22 mouse cellular contexts compared by ENCODE assay signal in genomic region chr13:63121747-63122146, GRCm38 (mm10).
A peak's percentile ranks its signal among the peaks of the same experiment; 100 is the strongest.
DNase-seq lines count a peak whose midpoint lies in the region; ATAC-seq and TF ChIP-seq lines count a peak whose summit lies in the region.
"Had no signal": no experiment of that assay in that cellular context is flagged by ENCODE, and none has a peak within 500 bp of the region (broad histone marks: within the 10 kb centered on the region; RNA-seq: fewer than 3 reads in every experiment).

No protein-coding gene starts in this region.

- H3K36me3 ChIP-seq in heart, embryonic 13.5 days = 0 out of 2 replicates have a peak, but pooled peaks cover 2% of the 10 kb centered on the region
- H3K36me3 ChIP-seq in heart, embryonic 11.5 days (ENCODE audit: control insufficient read depth, insufficient read depth, low read length) = no peaks in the 10 kb centered on the region; the same call in 1 of the 2 replicates
- H3K36me3 ChIP-seq: G1E had no signal

- H3K9me3 ChIP-seq in heart, embryonic 13.5 days = 0 out of 2 replicates have a peak, but pooled peaks cover 1% of the 10 kb centered on the region
- no peaks in the 10 kb centered on the region for H3K9me3 ChIP-seq in heart, embryonic 11.5 days (replicated peaks; ENCODE audit: control insufficient read depth, low read length)
- H3K9me3 ChIP-seq: G1E had no signal

- H3K4me3 ChIP-seq in heart, embryonic 13.5 days = no peak overlapping the region
- no peak overlapping the region for H3K4me3 ChIP-seq in heart, embryonic 11.5 days (ENCODE audit: low read depth, low read length)
- H3K4me3 ChIP-seq in embryonic fibroblast, embryonic 13.5 days (ENCODE audit: insufficient read depth, low read length) = no peak overlapping the region

- H3K27ac ChIP-seq in heart, embryonic 13.5 days (replicated peaks) = peak overlapping the region; percentile 21; the same call in 1 of the 2 replicates
- no peak overlapping the region for H3K27ac ChIP-seq in heart, embryonic 11.5 days (ENCODE audit: low read depth, low read length)
- H3K27ac ChIP-seq in embryonic fibroblast, embryonic 13.5 days (ENCODE audit: insufficient read depth, low read length) = peak overlapping the region; percentile 99

- no peak overlapping the region for H3K4me2 ChIP-seq in heart, embryonic 13.5 days
- H3K4me2 ChIP-seq in heart, embryonic 11.5 days = no peak overlapping the region

- TF ChIP-seq POLR2A in embryonic fibroblast, embryonic 13.5 days (IDR thresholded peaks at IDR 0.05; ENCODE audit: low read depth, low read length) = no peak

- WGBS in heart, embryonic 13.5 days = 59% methylated on average over 4 of the region's 4 CpGs
- WGBS in heart, embryonic 11.5 days (ENCODE audit: insufficient replicate concordance) = 60% methylated on average over 4 of the region's 4 CpGs

- peak; percentile 72 for ATAC-seq in frontal cortex, adult (ENCODE audit: low TSS enrichment)
- no peak for ATAC-seq in heart, embryonic 13.5 days (ENCODE audit: extremely low read depth, insufficient number of reproducible peaks, low FRiP score, low TSS enrichment)
- no peak for ATAC-seq in heart, embryonic 11.5 days (replicated peaks; ENCODE audit: insufficient number of reproducible peaks, low FRiP score, low TSS enrichment)
- ATAC-seq: activated CD4-positive, CD25-positive, alpha-beta regulatory T cell, adult 4 months; CD4-positive, CD25-positive, alpha-beta regulatory T cell, adult 4 months; Patski had no signal

- no peak for DNase-seq in frontal cortex, postnatal 25 days (ENCODE audit: low spot score in 2 of 2)
- DNase-seq in heart, adult 11 months = peak; percentile 80
- no peak for DNase-seq in heart, postnatal 36 days
- no peak for DNase-seq in cerebellum, postnatal 14 days
- DNase-seq: adrenal gland, adult 2 months; adrenal gland, adult 8-10 months; adrenal gland, postnatal 10 days; adrenal gland, postnatal 14 days; adrenal gland, postnatal 25 days; adrenal gland, postnatal 36 days; B cell, adult 2 months; cerebellum, adult 11 months; cerebellum, adult 11-12 months had no signal

- TF ChIP-seq CTCF in embryonic fibroblast, embryonic 13.5 days (IDR thresholded peaks at IDR 0.05; ENCODE audit: borderline replicate concordance, insufficient read depth, low read length) = no peak

- no peak overlapping the region for H3K9ac ChIP-seq in heart, embryonic 13.5 days
- no peak overlapping the region for H3K9ac ChIP-seq in heart, embryonic 11.5 days (ENCODE audit: low read depth, low read length)

- intact Hi-C loops in heart, postnatal 36 days (cut with DNase I) = loop anchor here (2.0 kb wide), 1 partner anchor 15 kb away; no protein-coding TSS in a partner anchor

- no peaks in the 10 kb centered on the region for H3K27me3 ChIP-seq in heart, embryonic 13.5 days (replicated peaks)
- no peaks in the 10 kb centered on the region for H3K27me3 ChIP-seq in heart, embryonic 11.5 days (ENCODE audit: control insufficient read depth, insufficient read depth, low read length)
- H3K27me3 ChIP-seq: CH12.LX, Patski had no signal

- peaks cover 43% of the 10 kb centered on the region for H3K4me1 ChIP-seq in heart, embryonic 13.5 days
- 0 out of 2 replicates have a peak, but pooled peaks cover 3% of the 10 kb centered on the region for H3K4me1 ChIP-seq in heart, embryonic 11.5 days (ENCODE audit: control insufficient read depth, insufficient read depth, low read length)
- peaks cover 12% of the 10 kb centered on the region for H3K4me1 ChIP-seq in embryonic fibroblast, embryonic 13.5 days (ENCODE audit: control insufficient read depth, insufficient read depth, low read length)
